Mouse (Mus musculus) hindbrain, embryonic 13.5 days (tissue): ENCODE results near the gene Rab25. TPM values are rescaled to one million over a fixed set of nuclear protein-coding genes. Genes with fewer than 3 reads are reported as not detected.

ENCODE experiments used
- ATAC-seq: fragments of 200-750 bp; cut with Nextera tagmentation; 2 replicates; pipeline ENCODE4 v1.8.0; 2017; ENCODE audit warnings: moderate TSS enrichment; ENCODE audit not compliant: low FRiP score
- H3K27ac ChIP-seq: fragments of 300-500 bp; sonication (generic); 2 replicates; pipeline ENCODE4 v1.5.1; 2015; ENCODE audit warnings: inconsistent platforms, mild to moderate bottlenecking, moderate library complexity
- H3K27me3 ChIP-seq: fragments of 300-500 bp; sonication (generic); 2 replicates; pipeline ENCODE4 v1.6.1; 2015; ENCODE audit warnings: mild to moderate bottlenecking, inconsistent platforms
- H3K36me3 ChIP-seq: fragments of 300-500 bp; sonication (generic); 2 replicates; pipeline ENCODE4 v1.6.1; 2015; ENCODE audit warnings: mild to moderate bottlenecking, inconsistent platforms
- H3K4me1 ChIP-seq: fragments of 300-500 bp; sonication (generic); replicated peaks from 2 replicates; pipeline ENCODE4 v1.6.1; 2015; ENCODE audit warnings: inconsistent platforms
- H3K4me2 ChIP-seq: fragments of 300-500 bp; sonication (generic); 2 replicates; pipeline ENCODE4 v1.6.1; 2015; ENCODE audit warnings: inconsistent platforms, mild to moderate bottlenecking, moderate library complexity
- H3K4me3 ChIP-seq: fragments of 300-500 bp; sonication (generic); 2 replicates; pipeline ENCODE4 v1.5.1; 2015; ENCODE audit warnings: mild to moderate bottlenecking, inconsistent platforms
- H3K9ac ChIP-seq: fragments of 300-500 bp; sonication (generic); 2 replicates; pipeline ENCODE4 v1.6.1; 2015; ENCODE audit warnings: mild to moderate bottlenecking, inconsistent platforms
- H3K9me3 ChIP-seq: fragments of 300-500 bp; sonication (generic); 2 replicates; pipeline ENCODE4 v1.6.1; 2016; ENCODE audit warnings: inconsistent platforms
- WGBS: fragments of 180-500 bp; shearing (Covaris S2); methylation state at CpG from one replicate; pipeline ENCODE4 v1.1.7; 2015; 5-methylcytosine and 5-hydroxymethylcytosine counted together
- polyA plus RNA-seq: library from polyadenylated mRNA; unstranded; fragments of >200 nt; fragmentation: Nextera tagmentation; extraction: Ambion mirVana; gene quantifications from 2 replicates; pipeline ENCODE4 v1.2.1, GENCODE M21; 2015

Rab25 gene
- polyA plus RNA-seq, 1 experiment from 2014 or later = not detected

DNA sequence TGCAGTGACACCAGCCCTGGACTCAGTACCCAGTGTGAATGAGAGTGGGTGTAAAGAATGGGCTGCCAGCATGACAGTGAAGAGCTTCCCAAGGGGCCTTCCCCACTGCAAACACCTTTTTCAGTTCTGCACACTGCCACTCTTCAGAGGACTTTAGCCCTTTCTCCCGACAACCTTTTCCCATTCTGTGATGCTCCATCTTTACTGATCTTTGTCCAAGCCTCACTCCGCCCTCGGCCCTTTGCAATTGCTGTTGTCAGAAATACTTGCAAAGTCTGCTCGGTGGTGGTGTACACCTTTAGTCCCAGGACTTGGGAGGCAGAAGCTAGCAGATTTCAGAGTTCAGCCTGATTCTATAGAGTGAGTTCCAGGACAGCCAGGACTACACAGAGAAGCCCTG, 3.5 kb upstream of the Rab25 start:
- H3K9ac ChIP-seq = peak overlapping the region; percentile 93
- no peaks in the 10 kb centered on the region for H3K9me3 ChIP-seq
- peaks cover 12% of the 10 kb centered on the region for H3K36me3 ChIP-seq
- H3K4me3 ChIP-seq = peak overlapping the region; percentile 84
- peaks cover 34% of the 10 kb centered on the region for H3K4me1 ChIP-seq
- no peaks in the 10 kb centered on the region for H3K27me3 ChIP-seq
- H3K27ac ChIP-seq = no peak overlapping the region
- H3K4me2 ChIP-seq = peak overlapping the region; percentile 82
- WGBS = 90% methylated on average over 4 of the region's 4 CpGs
- ATAC-seq = no peak

DNA sequence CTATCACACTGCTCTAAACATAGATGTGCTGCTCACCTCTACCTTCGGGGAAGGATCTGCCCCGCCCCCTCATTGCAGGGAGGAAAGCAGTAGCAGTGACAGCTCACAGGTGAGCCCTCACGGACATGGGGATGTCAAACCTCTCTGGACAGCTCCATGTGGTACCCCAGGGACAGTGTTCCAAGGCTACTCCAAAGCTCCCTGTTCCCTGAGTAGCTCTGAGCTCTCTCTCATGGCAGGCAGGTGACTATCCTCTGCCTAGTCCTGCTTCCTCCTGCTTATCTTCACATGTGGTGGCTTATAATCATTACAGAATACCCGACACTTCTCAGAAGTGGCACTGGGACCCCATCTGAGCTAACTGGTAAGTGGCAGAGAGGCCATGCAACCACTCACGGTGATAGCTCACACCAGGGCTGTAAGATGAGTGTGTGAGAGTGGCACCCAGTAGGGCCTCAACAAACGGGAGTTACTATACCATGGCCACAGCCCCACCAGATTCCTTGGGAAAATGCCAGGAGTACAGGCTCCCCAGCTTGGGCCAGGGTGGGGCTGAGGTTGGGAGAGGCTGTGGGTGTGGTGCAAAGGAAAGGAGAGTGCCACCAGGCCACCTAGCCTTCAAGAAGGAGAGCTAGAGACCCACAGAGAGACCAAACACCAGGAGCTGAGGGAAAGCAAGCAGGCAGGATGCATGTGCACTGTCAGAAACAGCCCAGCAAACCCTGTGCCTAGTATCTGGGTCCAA, 1.3 kb downstream of the Rab25 start:
- H3K9me3 ChIP-seq = no peaks in the 10 kb centered on the region
- WGBS = 84% methylated on average over 6 of the region's 6 CpGs
- peaks cover 19% of the 10 kb centered on the region for H3K4me1 ChIP-seq
- no peaks in the 10 kb centered on the region for H3K36me3 ChIP-seq
- H3K9ac ChIP-seq = no peak overlapping the region
- ATAC-seq = no peak
- H3K27ac ChIP-seq = no peak overlapping the region
- H3K27me3 ChIP-seq = no peaks in the 10 kb centered on the region
- no peak overlapping the region for H3K4me3 ChIP-seq
- no peak overlapping the region for H3K4me2 ChIP-seq

DNA sequence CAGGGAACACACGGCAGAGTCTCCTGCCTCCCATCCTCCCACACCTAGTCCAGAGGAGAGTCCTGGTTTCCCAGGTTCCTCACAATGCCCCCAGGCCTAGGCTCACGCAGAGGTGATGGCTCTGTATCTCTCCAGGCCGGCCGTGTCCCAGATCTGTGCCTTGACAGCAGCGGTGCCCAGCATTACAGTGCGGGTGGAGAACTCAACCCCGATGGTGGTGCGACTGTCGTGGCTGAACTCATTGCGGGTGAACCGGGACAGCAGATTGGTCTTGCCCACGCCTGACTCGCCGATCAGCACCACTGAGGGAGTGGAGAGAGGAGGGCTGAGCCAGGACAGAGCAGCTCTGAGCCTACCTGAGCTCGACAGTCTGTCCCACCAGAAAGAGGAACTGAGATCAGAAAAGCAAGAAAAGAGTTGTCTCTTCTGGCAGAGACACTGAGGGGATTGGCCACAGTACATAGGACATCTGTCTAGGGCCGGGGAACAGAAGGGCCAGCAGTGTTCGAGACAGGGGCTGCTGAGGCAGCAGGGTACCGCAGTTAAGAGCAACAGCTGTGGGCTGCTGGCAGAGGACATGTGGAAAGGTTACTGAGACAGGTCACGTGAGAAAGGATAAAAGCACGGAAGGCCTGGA, 3.0 kb downstream of the Rab25 start:
- Histone ChIP-seq H3K27ac (no peak overlapping the region), H3K4me1 (peaks cover 26% of the 10 kb centered on the region), H3K9me3 (no peaks in the 10 kb centered on the region), H3K36me3 (peaks cover 10% of the 10 kb centered on the region), H3K27me3 (no peaks in the 10 kb centered on the region), H3K4me2 (no peak overlapping the region), H3K9ac (peak overlapping the region; percentile 39; the same call in 1 of the 2 replicates), H3K4me3 (no peak overlapping the region)
- ATAC-seq = no peak
- 70% methylated on average over 20 of the region's 20 CpGs for WGBS

DNA sequence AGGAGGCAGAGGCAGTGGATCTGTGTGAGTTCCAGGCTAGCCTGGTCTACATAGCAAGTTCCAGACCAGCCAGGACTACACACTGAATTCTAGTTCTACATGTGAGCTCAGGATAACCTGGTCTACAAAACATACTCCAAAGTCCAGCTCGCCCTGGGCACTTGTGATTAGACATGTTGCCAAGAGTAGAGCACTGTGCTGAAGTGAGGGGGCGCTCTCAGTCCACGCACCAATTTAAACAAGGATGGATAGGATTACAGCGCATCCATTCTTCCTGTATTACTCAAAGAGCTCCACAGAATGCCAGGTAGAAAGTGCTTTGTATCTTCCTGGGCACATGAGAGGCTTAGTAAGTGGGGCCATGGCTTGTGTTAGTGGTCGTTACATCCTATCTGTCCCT, 3.6 kb downstream of the Rab25 start:
- H3K9ac ChIP-seq = peak overlapping the region; percentile 39; the same call in 1 of the 2 replicates
- 50% methylated on average over 5 of the region's 5 CpGs for WGBS
- H3K4me2 ChIP-seq = no peak overlapping the region
- H3K4me1 ChIP-seq = peaks cover 30% of the 10 kb centered on the region
- no peaks in the 10 kb centered on the region for H3K27me3 ChIP-seq
- H3K27ac ChIP-seq = no peak overlapping the region
- H3K4me3 ChIP-seq = no peak overlapping the region
- no peaks in the 10 kb centered on the region for H3K9me3 ChIP-seq
- peaks cover 14% of the 10 kb centered on the region for H3K36me3 ChIP-seq
- no peak for ATAC-seq

DNA sequence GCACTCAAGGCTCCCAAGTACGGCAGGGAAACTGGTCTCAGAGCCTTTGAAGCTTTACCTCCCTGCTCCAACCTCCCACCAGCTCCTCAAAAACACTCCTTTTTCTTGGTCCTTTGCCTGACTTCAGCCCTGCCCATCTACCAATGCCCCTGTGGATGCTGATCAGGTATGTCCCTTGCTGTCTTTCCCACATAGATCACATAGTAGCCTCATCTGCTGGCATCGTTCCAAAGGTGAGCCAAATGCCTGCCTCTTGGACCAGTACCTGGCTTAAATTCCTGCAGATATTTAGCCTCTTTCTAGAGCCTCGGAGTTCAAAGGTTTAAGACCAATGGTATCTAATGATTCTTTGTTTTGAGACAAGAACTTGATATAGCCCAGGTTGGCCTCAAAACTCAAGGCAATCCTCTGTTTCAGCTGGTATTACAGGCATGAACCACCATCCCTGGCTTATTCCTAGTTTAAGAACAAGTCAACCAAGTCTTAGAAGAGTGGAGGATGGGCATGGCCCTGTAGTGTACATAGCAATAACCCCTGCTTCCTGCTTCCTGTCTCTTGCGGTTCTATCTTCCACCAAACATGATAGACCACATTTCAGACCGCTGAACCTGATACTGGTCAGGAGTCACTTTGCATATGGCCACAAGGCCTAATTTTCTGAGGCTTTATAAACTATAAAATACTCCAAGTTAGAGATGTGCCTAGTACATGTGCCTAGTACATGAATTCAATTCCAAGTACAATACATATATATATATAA, 4.3 kb downstream of the Rab25 start:
- peaks cover 17% of the 10 kb centered on the region for H3K36me3 ChIP-seq
- no peak overlapping the region for H3K4me3 ChIP-seq
- H3K27ac ChIP-seq = peak overlapping the region; percentile 40; the same call in 1 of the 2 replicates
- 71% methylated on average over 5 of the region's 5 CpGs for WGBS
- no peak overlapping the region for H3K4me2 ChIP-seq
- no peaks in the 10 kb centered on the region for H3K27me3 ChIP-seq
- no peaks in the 10 kb centered on the region for H3K9me3 ChIP-seq
- H3K9ac ChIP-seq = no peak overlapping the region
- ATAC-seq = no peak
- peaks cover 34% of the 10 kb centered on the region for H3K4me1 ChIP-seq

DNA sequence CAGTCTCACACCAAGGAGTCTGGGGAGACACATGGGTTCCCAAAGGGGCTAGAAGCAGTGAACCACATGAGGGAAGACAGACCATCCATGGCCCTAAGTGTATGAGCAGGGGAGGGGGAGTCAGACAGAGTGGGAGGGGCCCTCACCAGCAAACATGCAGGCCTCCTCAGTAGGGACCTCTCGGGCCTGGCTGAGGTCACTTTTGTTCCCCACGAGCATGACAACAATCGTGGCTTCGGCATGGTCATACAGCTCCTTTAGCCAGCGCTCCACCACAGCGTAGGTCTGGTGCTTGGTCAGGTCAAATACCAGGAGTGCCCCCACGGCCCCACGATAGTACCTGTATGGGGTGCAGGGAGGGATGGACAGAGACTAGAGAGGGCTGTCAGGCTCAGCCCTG, 4.9 kb downstream of the Rab25 start:
- 79% methylated on average over 8 of the region's 8 CpGs for WGBS
- no peak overlapping the region for H3K4me3 ChIP-seq
- peak overlapping the region; percentile 40 for H3K27ac ChIP-seq
- no peak for ATAC-seq
- peaks cover 23% of the 10 kb centered on the region for H3K36me3 ChIP-seq
- no peaks in the 10 kb centered on the region for H3K27me3 ChIP-seq
- peaks cover 40% of the 10 kb centered on the region for H3K4me1 ChIP-seq
- H3K9ac ChIP-seq = no peak overlapping the region; the same call in 1 of the 2 replicates
- no peaks in the 10 kb centered on the region for H3K9me3 ChIP-seq
- H3K4me2 ChIP-seq = no peak overlapping the region

DNA sequence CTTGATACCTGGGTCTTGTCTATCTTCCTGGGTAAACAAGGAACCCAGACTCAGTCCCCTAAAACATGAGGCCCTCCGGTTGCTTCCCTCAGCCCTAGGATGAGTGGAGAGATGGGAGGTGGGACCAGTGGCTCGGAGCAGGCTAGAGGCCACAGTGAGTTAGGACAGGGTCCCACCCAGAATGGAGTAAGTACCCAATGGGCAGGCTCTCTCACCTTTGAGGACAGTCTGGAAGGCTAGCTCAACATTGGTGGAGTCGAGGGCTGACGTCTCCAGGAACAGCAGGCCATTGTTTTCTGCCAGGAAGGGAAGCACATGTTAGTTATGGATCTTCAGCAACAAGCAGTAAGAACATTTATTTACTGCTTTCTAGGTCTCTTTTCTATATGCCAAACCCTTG, 5.6 kb downstream of the Rab25 start:
- no peak overlapping the region for H3K9ac ChIP-seq
- H3K4me2 ChIP-seq = no peak overlapping the region
- no peak overlapping the region for H3K4me3 ChIP-seq
- 68% methylated on average over 4 of the region's 4 CpGs for WGBS
- H3K4me1 ChIP-seq = peaks cover 47% of the 10 kb centered on the region
- peak overlapping the region; percentile 55; the same call in 1 of the 2 replicates for H3K27ac ChIP-seq
- H3K27me3 ChIP-seq = no peaks in the 10 kb centered on the region
- ATAC-seq = no peak
- H3K9me3 ChIP-seq = no peaks in the 10 kb centered on the region
- peaks cover 30% of the 10 kb centered on the region for H3K36me3 ChIP-seq

DNA sequence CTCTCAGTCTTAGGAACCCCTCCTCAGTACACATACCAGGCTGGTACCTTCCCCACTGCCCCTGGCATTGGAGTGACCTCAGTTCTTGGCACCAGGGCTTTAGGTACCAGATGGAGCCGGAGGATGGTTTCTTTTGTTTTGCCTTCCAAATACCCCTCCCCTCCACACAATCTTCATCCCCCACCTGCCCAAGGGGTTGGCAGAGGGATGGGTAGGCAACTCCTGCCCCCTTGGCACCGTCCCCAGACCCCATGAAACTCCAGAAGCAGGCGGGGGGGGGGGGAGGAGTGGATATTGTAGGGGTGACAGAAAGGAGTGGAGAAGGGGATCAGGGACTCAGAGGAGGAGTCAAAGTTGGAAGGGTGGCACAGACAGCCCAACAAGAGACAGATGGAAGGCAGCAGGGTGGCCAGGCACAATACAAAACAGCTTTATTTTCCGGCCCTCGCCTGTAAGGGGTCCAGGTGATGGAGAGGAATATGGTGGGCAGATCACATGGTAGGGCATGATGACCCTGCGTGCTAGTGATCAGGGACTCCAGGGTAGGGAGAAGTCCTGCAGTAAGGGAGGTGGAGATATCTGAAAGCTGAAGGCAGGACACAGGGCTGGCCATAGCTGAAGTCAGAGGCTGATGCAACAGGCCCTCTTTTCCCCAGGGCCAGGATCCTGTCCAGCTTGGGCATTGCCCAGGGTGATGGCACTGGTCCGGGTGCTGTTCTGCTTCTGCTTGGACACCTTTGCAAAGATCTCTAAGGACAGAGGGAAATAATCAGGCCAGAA, 6.3 kb downstream of the Rab25 start:
- Histone ChIP-seq H3K27me3 (no peaks in the 10 kb centered on the region), H3K36me3 (peaks cover 37% of the 10 kb centered on the region), H3K4me2 (no peak overlapping the region), H3K9me3 (no peaks in the 10 kb centered on the region), H3K4me1 (peaks cover 54% of the 10 kb centered on the region), H3K4me3 (no peak overlapping the region), H3K27ac (peak overlapping the region; percentile 66), H3K9ac (no peak overlapping the region)
- WGBS = 56% methylated on average over 6 of the region's 7 CpGs
- ATAC-seq = peak; percentile 46

DNA sequence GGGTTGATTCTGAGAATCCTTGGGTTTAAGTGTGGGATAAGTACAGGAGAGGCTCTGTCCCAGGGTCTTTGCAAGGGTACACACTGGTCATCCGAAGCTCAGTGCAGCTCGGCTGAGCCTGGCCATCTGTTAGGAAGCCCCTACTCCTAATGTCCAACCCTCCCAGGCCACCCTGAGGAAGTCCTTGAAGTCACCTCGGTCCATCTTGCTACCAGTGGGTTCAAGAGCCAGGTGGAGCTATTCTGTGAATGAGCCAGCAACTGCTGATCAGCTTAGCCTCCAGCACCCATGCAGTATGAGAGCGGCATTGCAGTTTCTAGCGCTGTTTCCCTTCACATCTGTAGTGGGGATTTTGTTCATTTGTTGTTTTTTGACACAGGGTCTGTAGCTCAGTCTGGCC, 8.0 kb downstream of the Rab25 start:
- ATAC-seq = no peak
- no peak overlapping the region for H3K4me3 ChIP-seq
- no peak overlapping the region for H3K4me2 ChIP-seq
- peaks cover 71% of the 10 kb centered on the region for H3K4me1 ChIP-seq
- H3K36me3 ChIP-seq = peaks cover 53% of the 10 kb centered on the region
- peak overlapping the region; percentile 43; the same call in 1 of the 2 replicates for H3K9ac ChIP-seq
- no peaks in the 10 kb centered on the region for H3K27me3 ChIP-seq
- peak overlapping the region; percentile 58; the same call in 1 of the 2 replicates for H3K27ac ChIP-seq
- no peaks in the 10 kb centered on the region for H3K9me3 ChIP-seq
- whole genome bisulfite sequencing = 62% methylated on average over 5 of the region's 5 CpGs

DNA sequence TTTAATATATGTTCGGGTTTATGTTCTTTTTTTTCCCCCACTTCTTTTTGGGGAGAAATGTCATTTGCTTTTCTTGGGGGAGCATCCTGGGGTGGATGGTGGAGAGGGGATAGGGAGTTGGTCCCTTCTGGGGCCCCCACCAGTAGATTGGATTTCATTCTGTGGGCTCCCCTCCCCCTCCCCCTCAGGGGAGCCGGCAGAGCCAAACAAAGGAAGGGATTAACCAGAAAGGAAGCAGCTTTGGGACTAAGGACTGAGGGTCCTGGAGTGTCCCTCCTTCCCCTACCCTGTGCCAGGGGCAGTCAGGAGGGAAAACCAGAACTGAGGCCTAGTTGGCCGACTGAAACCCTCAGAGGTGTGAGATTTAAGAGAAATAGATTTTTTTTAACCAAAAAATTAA, 8.7 kb downstream of the Rab25 start:
- Histone ChIP-seq H3K9me3 (no peaks in the 10 kb centered on the region), H3K36me3 (peaks cover 57% of the 10 kb centered on the region), H3K27me3 (no peaks in the 10 kb centered on the region), H3K4me2 (no peak overlapping the region), H3K27ac (peak overlapping the region; percentile 69), H3K4me3 (no peak overlapping the region), H3K4me1 (peaks cover 78% of the 10 kb centered on the region), H3K9ac (peak overlapping the region; percentile 49)
- no peak for ATAC-seq
- 8% methylated on average over 3 of the region's 3 CpGs for WGBS

DNA sequence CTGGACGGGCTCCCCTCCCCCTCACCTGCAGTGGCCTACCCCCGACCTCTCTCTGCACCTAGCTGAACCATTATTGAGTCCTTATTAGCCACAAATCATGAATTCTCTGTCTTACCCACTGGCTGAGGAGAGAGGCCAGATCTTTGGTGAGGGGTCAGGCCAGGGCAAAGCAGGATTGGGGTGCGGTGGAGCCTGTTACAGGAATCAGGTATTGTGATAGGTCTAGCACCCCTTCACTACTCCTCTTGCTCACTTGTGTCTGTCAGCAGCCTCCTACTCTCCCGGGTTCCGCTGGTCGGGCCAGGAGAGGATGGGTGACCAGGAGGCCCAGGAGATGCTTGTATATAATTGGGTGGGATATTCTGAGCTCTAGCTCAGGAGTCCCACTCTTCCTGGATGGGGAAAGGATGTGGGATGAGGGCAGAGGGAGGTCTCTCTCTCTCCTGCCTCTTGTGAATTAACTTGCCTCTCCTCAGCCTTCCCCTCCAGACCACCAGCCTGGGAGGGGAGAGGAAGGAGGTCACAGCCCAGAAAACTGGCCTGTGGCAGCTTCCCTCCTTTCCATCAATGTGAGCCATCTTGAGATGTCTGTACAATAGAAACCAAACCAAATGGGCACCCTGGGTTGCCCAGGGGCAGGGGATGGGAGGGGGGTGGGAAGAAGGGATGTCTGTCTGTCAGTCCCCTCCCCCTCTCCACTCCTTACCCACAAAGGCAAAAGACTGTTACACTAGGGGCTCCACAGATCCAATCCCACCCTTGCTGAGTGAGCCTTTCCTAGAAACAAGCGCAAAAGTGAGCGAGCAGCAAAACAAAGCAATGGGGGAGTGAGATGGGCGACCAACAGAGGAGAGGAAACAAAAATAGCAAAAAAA, 9.6 kb downstream of the Rab25 start:
- peak overlapping the region; percentile 8; the same call in 1 of the 2 replicates for H3K4me3 ChIP-seq
- no peaks in the 10 kb centered on the region for H3K27me3 ChIP-seq
- peaks cover 57% of the 10 kb centered on the region for H3K36me3 ChIP-seq
- H3K9ac ChIP-seq = peak overlapping the region; percentile 61
- WGBS = 25% methylated on average over 9 of the region's 9 CpGs
- peak overlapping the region; percentile 70 for H3K27ac ChIP-seq
- H3K4me1 ChIP-seq = peaks cover 84% of the 10 kb centered on the region
- no peaks in the 10 kb centered on the region for H3K9me3 ChIP-seq
- no peak for ATAC-seq
- peak overlapping the region; percentile 98 for H3K4me2 ChIP-seq
